Mouse (Mus musculus): ENCODE measurements at regions not wholly inside any gene's neighbourhood (a gene's known extent, or its start where the extent isn't known, plus 50 kb on each side); places are given as distances from the start of the nearest gene placed in this dataset.

GRCm38 (mm10) chr9:30522595-30523350, 95.9 kb downstream of the Snx19 start:
- Histone ChIP-seq H3K4me2 (no peak overlapping the region), H3K9ac (ENCODE audit: low read depth, low read length) (no peak overlapping the region), H3K27ac (ENCODE audit: low read depth, low read length) (no peak overlapping the region), H3K4me1 (ENCODE audit: control insufficient read depth, insufficient read depth, low read length) (no peaks in the 10 kb centered on the region), H3K27me3 (ENCODE audit: control insufficient read depth, insufficient read depth, low read length) (no peaks in the 10 kb centered on the region), H3K36me3 (ENCODE audit: control insufficient read depth, insufficient read depth, low read length) (no peaks in the 10 kb centered on the region), H3K9me3 (replicated peaks; ENCODE audit: control insufficient read depth, low read length) (no peaks in the 10 kb centered on the region), H3K4me3 (ENCODE audit: low read depth, low read length) (no peak overlapping the region)
- ATAC-seq (replicated peaks; ENCODE audit: insufficient number of reproducible peaks, low FRiP score, low TSS enrichment) = no peak
- 73% methylated on average over 10 of the region's 10 CpGs for WGBS (ENCODE audit: insufficient replicate concordance)

DNA sequence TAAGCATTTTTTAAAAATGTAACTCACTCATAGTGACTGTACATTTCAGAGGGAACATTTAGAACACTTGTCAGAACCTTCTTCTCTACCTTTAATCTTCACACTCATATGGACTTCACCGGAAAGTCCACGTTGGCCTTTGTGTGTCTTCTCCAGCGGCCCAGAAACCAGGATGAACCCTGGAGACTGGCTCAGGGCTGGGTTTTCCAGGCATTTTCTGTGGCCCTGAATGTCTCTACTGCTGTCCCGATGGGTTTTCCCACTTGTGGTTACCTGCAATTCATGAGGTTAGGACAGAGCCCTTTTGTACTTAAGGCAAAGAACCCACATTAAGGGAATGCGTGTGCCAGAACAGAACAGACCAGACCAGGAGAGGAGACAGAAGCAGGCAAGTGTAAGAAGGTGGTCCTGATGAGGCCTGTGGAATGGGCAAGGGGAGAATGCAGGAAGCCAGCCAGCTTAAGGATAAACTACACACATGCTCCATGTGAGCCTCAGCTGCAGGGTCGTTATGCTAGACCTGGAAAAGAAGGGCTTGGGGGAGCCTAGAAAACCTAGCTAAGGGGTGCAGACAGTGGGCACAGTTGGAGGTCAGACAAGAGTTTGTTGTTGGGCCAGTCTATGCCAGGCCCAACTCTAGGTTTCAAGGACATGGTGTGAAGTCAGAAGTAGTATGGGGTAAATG, 94.8 kb downstream of the Snx19 start:
- H3K4me2 ChIP-seq = no peak overlapping the region
- WGBS (ENCODE audit: insufficient replicate concordance) = 86% methylated on average over 6 of the region's 6 CpGs
- no peak overlapping the region for H3K27ac ChIP-seq (ENCODE audit: low read depth, low read length)
- H3K9ac ChIP-seq (ENCODE audit: low read depth, low read length) = no peak overlapping the region
- H3K4me1 ChIP-seq (ENCODE audit: control insufficient read depth, insufficient read depth, low read length) = no peaks in the 10 kb centered on the region
- no peaks in the 10 kb centered on the region for H3K27me3 ChIP-seq (ENCODE audit: control insufficient read depth, insufficient read depth, low read length)
- H3K9me3 ChIP-seq (replicated peaks; ENCODE audit: control insufficient read depth, low read length) = no peaks in the 10 kb centered on the region
- no peak overlapping the region for H3K4me3 ChIP-seq (ENCODE audit: low read depth, low read length)
- H3K36me3 ChIP-seq (ENCODE audit: control insufficient read depth, insufficient read depth, low read length) = no peaks in the 10 kb centered on the region
- no peak for ATAC-seq (replicated peaks; ENCODE audit: insufficient number of reproducible peaks, low FRiP score, low TSS enrichment)

GRCm38 (mm10) chr9:30520853-30521439, 94.0 kb downstream of the Snx19 start:
- no peaks in the 10 kb centered on the region for H3K36me3 ChIP-seq (ENCODE audit: control insufficient read depth, insufficient read depth, low read length)
- 48% methylated on average over 9 of the region's 9 CpGs for WGBS (ENCODE audit: insufficient replicate concordance)
- H3K27me3 ChIP-seq (ENCODE audit: control insufficient read depth, insufficient read depth, low read length) = no peaks in the 10 kb centered on the region
- no peaks in the 10 kb centered on the region for H3K9me3 ChIP-seq (replicated peaks; ENCODE audit: control insufficient read depth, low read length)
- H3K4me2 ChIP-seq = no peak overlapping the region
- H3K9ac ChIP-seq (ENCODE audit: low read depth, low read length) = no peak overlapping the region
- ATAC-seq (replicated peaks; ENCODE audit: insufficient number of reproducible peaks, low FRiP score, low TSS enrichment) = no peak
- H3K4me1 ChIP-seq (ENCODE audit: control insufficient read depth, insufficient read depth, low read length) = no peaks in the 10 kb centered on the region
- H3K27ac ChIP-seq (ENCODE audit: low read depth, low read length) = no peak overlapping the region
- H3K4me3 ChIP-seq (ENCODE audit: low read depth, low read length) = no peak overlapping the region

DNA sequence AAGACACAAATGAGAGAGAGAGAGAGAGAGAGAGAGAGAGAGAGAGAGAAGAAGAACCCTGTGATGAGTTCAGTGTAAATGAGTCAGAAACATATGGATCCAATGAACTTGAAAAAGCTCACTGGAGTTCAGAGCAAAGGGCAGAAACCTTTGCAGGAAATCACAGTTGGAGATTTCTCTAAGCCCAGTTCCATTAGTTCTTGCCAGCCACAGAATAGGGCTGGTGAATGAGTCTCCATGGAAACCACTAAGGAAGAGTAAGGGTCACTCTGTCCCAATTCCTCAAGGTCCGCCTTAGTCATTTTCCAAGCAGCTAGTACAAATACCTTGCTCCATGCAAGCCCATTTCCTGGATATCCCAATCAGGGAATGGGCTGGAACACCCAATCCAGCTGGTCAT, 93.2 kb downstream of the Snx19 start:
- Histone ChIP-seq H3K27me3 (ENCODE audit: control insufficient read depth, insufficient read depth, low read length) (no peaks in the 10 kb centered on the region), H3K4me2 (no peak overlapping the region), H3K27ac (ENCODE audit: low read depth, low read length) (no peak overlapping the region), H3K4me1 (ENCODE audit: control insufficient read depth, insufficient read depth, low read length) (no peaks in the 10 kb centered on the region), H3K9ac (ENCODE audit: low read depth, low read length) (no peak overlapping the region), H3K9me3 (replicated peaks; ENCODE audit: control insufficient read depth, low read length) (no peaks in the 10 kb centered on the region), H3K4me3 (ENCODE audit: low read depth, low read length) (no peak overlapping the region), H3K36me3 (ENCODE audit: control insufficient read depth, insufficient read depth, low read length) (no peaks in the 10 kb centered on the region)
- no peak for ATAC-seq (replicated peaks; ENCODE audit: insufficient number of reproducible peaks, low FRiP score, low TSS enrichment)
- WGBS (ENCODE audit: insufficient replicate concordance) = 79% methylated on average over 1 of the region's 1 CpGs

DNA sequence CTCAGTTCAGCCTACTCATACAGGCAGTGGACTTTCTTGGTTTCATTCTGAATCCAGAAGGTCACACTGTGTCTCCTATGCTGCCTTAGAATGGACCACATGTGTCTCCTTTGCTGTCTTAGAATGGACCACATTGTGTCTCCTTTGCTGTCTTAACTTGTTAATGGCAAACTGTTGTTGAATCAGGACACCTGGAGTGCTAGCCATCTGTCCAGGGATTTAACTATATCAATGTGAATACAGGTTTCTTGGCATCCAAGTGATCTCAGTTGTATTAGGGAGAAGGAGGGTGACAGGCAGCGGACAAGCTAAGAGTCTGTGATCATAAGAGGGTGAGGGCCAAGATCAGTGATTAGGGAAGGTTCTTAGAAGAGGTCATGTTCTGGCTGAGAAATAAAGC, 92.3 kb downstream of the Snx19 start:
- Histone ChIP-seq H3K4me1 (ENCODE audit: control insufficient read depth, insufficient read depth, low read length) (no peaks in the 10 kb centered on the region), H3K4me3 (ENCODE audit: low read depth, low read length) (no peak overlapping the region), H3K27me3 (ENCODE audit: control insufficient read depth, insufficient read depth, low read length) (no peaks in the 10 kb centered on the region), H3K9ac (ENCODE audit: low read depth, low read length) (no peak overlapping the region), H3K36me3 (ENCODE audit: control insufficient read depth, insufficient read depth, low read length) (no peaks in the 10 kb centered on the region), H3K9me3 (replicated peaks; ENCODE audit: control insufficient read depth, low read length) (no peaks in the 10 kb centered on the region), H3K27ac (ENCODE audit: low read depth, low read length) (no peak overlapping the region), H3K4me2 (no peak overlapping the region)
- 71% methylated on average over 1 of the region's 1 CpGs for WGBS (ENCODE audit: insufficient replicate concordance)
- ATAC-seq (replicated peaks; ENCODE audit: insufficient number of reproducible peaks, low FRiP score, low TSS enrichment) = no peak

All from heart, embryonic 11.5 days (tissue).